In the genomic region with DNA sequence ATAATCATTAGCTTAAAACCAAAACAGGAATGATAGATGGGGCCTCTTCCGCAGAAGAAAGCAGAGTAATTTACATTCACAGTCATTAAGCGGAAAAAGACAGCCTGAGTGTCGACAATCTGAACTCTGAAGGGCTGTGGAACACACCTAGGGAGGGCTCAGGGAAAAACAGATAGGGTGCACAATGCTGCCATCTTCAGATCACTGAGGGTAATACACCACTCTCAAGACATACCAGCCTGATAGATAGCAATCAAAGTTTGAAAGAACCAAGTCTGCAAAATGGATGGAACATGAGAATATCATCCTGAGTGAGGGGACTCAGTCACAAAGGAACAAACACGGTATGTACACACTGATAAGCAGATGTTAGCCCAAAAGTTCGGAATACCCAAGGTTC, we compare ENCODE assay signal across 8 mouse cellular contexts.
DNase-seq lines count a peak whose midpoint lies in the region; ATAC-seq lines count a peak whose summit lies in the region.

No protein-coding gene starts in this region.

- H3K4me1 ChIP-seq in heart, embryonic 11.5 days (ENCODE audit: control insufficient read depth, insufficient read depth, low read length), result no peaks in the 10 kb centered on the region
- no peaks in the 10 kb centered on the region for H3K4me1 ChIP-seq in forebrain, embryonic 15.5 days
- no peaks in the 10 kb centered on the region for H3K4me1 ChIP-seq in intestine, embryonic 16.5 days (ENCODE audit: control insufficient read depth, insufficient read depth, low read length)
- no peaks in the 10 kb centered on the region for H3K4me1 ChIP-seq in midbrain, embryonic 12.5 days

- H3K9me3 ChIP-seq in heart, embryonic 11.5 days (replicated peaks; ENCODE audit: control insufficient read depth, low read length), result no peaks in the 10 kb centered on the region
- H3K9me3 ChIP-seq in forebrain, embryonic 15.5 days, result no peaks in the 10 kb centered on the region
- H3K9me3 ChIP-seq in intestine, embryonic 16.5 days (ENCODE audit: control insufficient read depth, low read length), result no peaks in the 10 kb centered on the region
- peaks cover 3% of the 10 kb centered on the region; the same call in 1 of the 2 replicates for H3K9me3 ChIP-seq in midbrain, embryonic 12.5 days

- peak; percentile 72 for DNase-seq in heart, adult 11 months
- DNase-seq in c-Kit-positive CD71-positive TER-119-negative erythroid progenitor cells, embryonic 14.5 days (ENCODE audit: low read depth), result peak; percentile 9
- DNase-seq in left cerebral cortex, adult 8-10 months (ENCODE audit: low spot score in 2 of 2), result peak; percentile 5 to 25
- no peak for DNase-seq in adipocyte (ENCODE audit: low spot score)

- 18% methylated on average over 5 of the region's 5 CpGs for WGBS in heart, embryonic 11.5 days (ENCODE audit: insufficient replicate concordance)
- 11% methylated on average over 5 of the region's 5 CpGs for WGBS in forebrain, embryonic 15.5 days
- 13% methylated on average over 5 of the region's 5 CpGs for WGBS in intestine, embryonic 16.5 days
- WGBS in midbrain, embryonic 12.5 days, result 20% methylated on average over 5 of the region's 5 CpGs

- no peak overlapping the region for H3K27ac ChIP-seq in heart, embryonic 11.5 days (ENCODE audit: low read depth, low read length)
- H3K27ac ChIP-seq in forebrain, embryonic 15.5 days (replicated peaks), result no peak overlapping the region
- no peak overlapping the region for H3K27ac ChIP-seq in intestine, embryonic 16.5 days (ENCODE audit: low read length)
- H3K27ac ChIP-seq in midbrain, embryonic 12.5 days (replicated peaks), result no peak overlapping the region

- no peak for ATAC-seq in heart, embryonic 11.5 days (replicated peaks; ENCODE audit: insufficient number of reproducible peaks, low FRiP score, low TSS enrichment)
- peak; percentile 93 for ATAC-seq in forebrain, embryonic 15.5 days (replicated peaks)
- ATAC-seq in intestine, embryonic 16.5 days, result peak; percentile 78
- peak; percentile 75 for ATAC-seq in midbrain, embryonic 12.5 days (ENCODE audit: low FRiP score, low read depth)

- no peak overlapping the region for H3K4me2 ChIP-seq in heart, embryonic 11.5 days
- H3K4me2 ChIP-seq in forebrain, embryonic 15.5 days (replicated peaks), result no peak overlapping the region
- H3K4me2 ChIP-seq in intestine, embryonic 16.5 days (ENCODE audit: low read depth, low read length), result no peak overlapping the region
- no peak overlapping the region for H3K4me2 ChIP-seq in midbrain, embryonic 12.5 days (replicated peaks)

- H3K9ac ChIP-seq in heart, embryonic 11.5 days (ENCODE audit: low read depth, low read length), result no peak overlapping the region
- H3K9ac ChIP-seq in forebrain, embryonic 15.5 days (replicated peaks), result no peak overlapping the region
- H3K9ac ChIP-seq in intestine, embryonic 16.5 days (ENCODE audit: low read depth, low read length), result no peak overlapping the region
- H3K9ac ChIP-seq in midbrain, embryonic 12.5 days (replicated peaks), result no peak overlapping the region

- H3K27me3 ChIP-seq in heart, embryonic 11.5 days (ENCODE audit: control insufficient read depth, insufficient read depth, low read length), result no peaks in the 10 kb centered on the region
- H3K27me3 ChIP-seq in forebrain, embryonic 15.5 days, result no peaks in the 10 kb centered on the region
- H3K27me3 ChIP-seq in intestine, embryonic 16.5 days (replicated peaks; ENCODE audit: control insufficient read depth, insufficient read depth, low read length), result no peaks in the 10 kb centered on the region
- H3K27me3 ChIP-seq in midbrain, embryonic 12.5 days, result no peaks in the 10 kb centered on the region

- no peak overlapping the region for H3K4me3 ChIP-seq in heart, embryonic 11.5 days (ENCODE audit: low read depth, low read length)
- H3K4me3 ChIP-seq in forebrain, embryonic 15.5 days, result no peak overlapping the region
- H3K4me3 ChIP-seq in intestine, embryonic 16.5 days (ENCODE audit: low read length), result no peak overlapping the region
- no peak overlapping the region for H3K4me3 ChIP-seq in midbrain, embryonic 12.5 days

- H3K36me3 ChIP-seq in heart, embryonic 11.5 days (ENCODE audit: control insufficient read depth, insufficient read depth, low read length), result no peaks in the 10 kb centered on the region
- no peaks in the 10 kb centered on the region for H3K36me3 ChIP-seq in forebrain, embryonic 15.5 days
- H3K36me3 ChIP-seq in intestine, embryonic 16.5 days (ENCODE audit: control insufficient read depth, insufficient read depth, low read length), result no peaks in the 10 kb centered on the region
- no peaks in the 10 kb centered on the region for H3K36me3 ChIP-seq in midbrain, embryonic 12.5 days
